Mouse (Mus musculus) forebrain, postnatal 0 days (tissue): ENCODE measurements around the gene Coil. TPM values are rescaled to one million over a fixed set of nuclear protein-coding genes. Genes with fewer than 3 reads are reported as not detected.

Source experiments
- ATAC-seq: fragments of 200-750 bp; cut with Nextera tagmentation; 2 replicates; pipeline ENCODE4 v1.8.0; 2017; ENCODE audit warnings: mild to moderate bottlenecking, moderate library complexity
- DNase-seq: peaks from one replicate; pipeline ENCODE4 v3.0.0-alpha.2; 2015
- H3K27ac ChIP-seq: fragments of 300-500 bp; sonication (generic); 2 replicates; pipeline ENCODE4 v1.5.1; 2014; ENCODE audit warnings: low read depth, mild to moderate bottlenecking, antibody characterized with exemption, low read length, moderate library complexity, mixed read lengths
- H3K27me3 ChIP-seq: fragments of 300-500 bp; sonication (generic); 2 replicates; pipeline ENCODE4 v1.6.1; 2014; ENCODE audit warnings: mild to moderate bottlenecking, low read length, mixed read lengths; ENCODE audit not compliant: insufficient read depth
- H3K36me3 ChIP-seq: fragments of 300-500 bp; sonication (generic); 2 replicates; pipeline ENCODE4 v1.6.1; 2014; ENCODE audit warnings: mild to moderate bottlenecking, moderate library complexity; ENCODE audit not compliant: insufficient read depth
- H3K4me1 ChIP-seq: fragments of 300-500 bp; sonication (generic); 2 replicates; pipeline ENCODE4 v1.6.1; 2014; ENCODE audit warnings: antibody characterized with exemption; ENCODE audit not compliant: insufficient read depth
- H3K4me2 ChIP-seq: fragments of 300-500 bp; sonication (generic); 2 replicates; pipeline ENCODE4 v1.6.1; 2014; ENCODE audit warnings: low read depth, mild to moderate bottlenecking, moderate library complexity
- H3K4me3 ChIP-seq: fragments of 300-500 bp; sonication (generic); 2 replicates; pipeline ENCODE4 v1.5.1; 2014; ENCODE audit warnings: low read depth, low read length, mixed read lengths
- H3K9ac ChIP-seq: fragments of 300-500 bp; sonication (generic); 2 replicates; pipeline ENCODE4 v1.6.1; 2014; ENCODE audit warnings: mild to moderate bottlenecking
- H3K9me3 ChIP-seq: fragments of 300-500 bp; sonication (generic); 2 replicates; pipeline ENCODE4 v1.6.1; 2016; ENCODE audit warnings: low read length
- CTCF ChIP-seq: sonication (generic); IDR thresholded peaks from 2 replicates; pipeline ENCODE4 v1.5.1; 2016; ENCODE audit warnings: antibody characterized with exemption, control low read depth, low read depth
- WGBS: fragments of 180-500 bp; shearing (Covaris S2); extraction: QIAGEN DNeasy Blood & Tissue Kit; methylation state at CpG from one replicate; pipeline ENCODE4 v1.1.7; 2014; 5-methylcytosine and 5-hydroxymethylcytosine counted together
- polyA plus RNA-seq: library from polyadenylated mRNA; unstranded; fragments of >200 nt; fragmentation: Nextera tagmentation; extraction: Ambion mirVana; gene quantifications from 2 replicates; pipeline ENCODE4 v1.2.1, GENCODE M21; 2015
- total RNA-seq: library from RNA; depleted of rRNA; stranded (reverse); fragments of >200 nt; gene quantifications from 2 replicates; pipeline ENCODE4 v1.2.3, GENCODE M21; 2014

The Coil gene
- total and polyA plus RNA-seq, 2 experiments from 2014 or later, result 25.5 to 44.9 TPM

GRCm38 (mm10) chr11:88966881-88967361 lies 3.1 kb upstream of the Coil start, which contains the start of gene Elobl:
Gene Elobl, minus strand, starts transcription at chr11:88966931.
- no peak for ATAC-seq
- no peaks in the 10 kb centered on the region for H3K36me3 ChIP-seq
- no peak within 1 kb of the TSS for H3K27ac ChIP-seq
- TF ChIP-seq CTCF, result no peak
- no peaks in the 10 kb centered on the region for H3K4me1 ChIP-seq
- no peak for DNase-seq
- H3K4me2 ChIP-seq, result no peak within 1 kb of the TSS
- H3K27me3 ChIP-seq, result no peaks in the 10 kb centered on the region
- WGBS, result 95% methylated on average over 2 of the region's 3 CpGs
- H3K4me3 ChIP-seq, result no peak within 1 kb of the TSS
- no peak within 1 kb of the TSS for H3K9ac ChIP-seq
- H3K9me3 ChIP-seq, result no peaks in the 10 kb centered on the region

GRCm38 (mm10) chr11:88973776-88974701 lies 4.0 kb downstream of the Coil start:
- ATAC-seq, result peak; percentile 96
- no peaks in the 10 kb centered on the region for H3K4me1 ChIP-seq
- peak overlapping the region; percentile 73 for H3K4me2 ChIP-seq
- no peaks in the 10 kb centered on the region for H3K36me3 ChIP-seq
- peak; percentile 89 for TF ChIP-seq CTCF
- H3K27me3 ChIP-seq, result no peaks in the 10 kb centered on the region
- peak overlapping the region; percentile 64 for H3K4me3 ChIP-seq
- WGBS, result 1% methylated on average over 62 of the region's 62 CpGs
- H3K9ac ChIP-seq, result peak overlapping the region; percentile 79
- H3K27ac ChIP-seq, result peak overlapping the region; percentile 90
- H3K9me3 ChIP-seq, result no peaks in the 10 kb centered on the region
- DNase-seq, result peak; percentile 98

GRCm38 (mm10) chr11:88976320-88976719 lies 6.3 kb downstream of the Coil start:
- Histone ChIP-seq H3K36me3 (0 out of 2 replicates have a peak, but pooled peaks cover 3% of the 10 kb centered on the region), H3K4me2 (no peak overlapping the region), H3K9ac (no peak overlapping the region), H3K4me3 (no peak overlapping the region), H3K4me1 (no peaks in the 10 kb centered on the region), H3K27me3 (no peaks in the 10 kb centered on the region), H3K27ac (no peak overlapping the region), H3K9me3 (no peaks in the 10 kb centered on the region)
- TF ChIP-seq CTCF, result peak; percentile 54
- 90% methylated on average over 2 of the region's 2 CpGs for WGBS
- no peak for ATAC-seq
- no peak for DNase-seq

- ATAC-seq (no peak), DNase-seq (no peak)
- H3K27me3 ChIP-seq, result no peaks in the 10 kb centered on the region
- no peaks in the 10 kb centered on the region for H3K9me3 ChIP-seq
- no peak overlapping the region for H3K4me2 ChIP-seq
- no peak overlapping the region for H3K4me3 ChIP-seq
- H3K4me1 ChIP-seq, result no peaks in the 10 kb centered on the region
- no peak overlapping the region for H3K27ac ChIP-seq
- H3K9ac ChIP-seq, result no peak overlapping the region
- peaks cover 11% of the 10 kb centered on the region for H3K36me3 ChIP-seq
- TF ChIP-seq CTCF, result no peak
- WGBS, result 95% methylated on average over 5 of the region's 5 CpGs
These were observed 7.1 kb downstream of the Coil start for GRCm38 (mm10) chr11:88977188-88977587.

- Histone ChIP-seq H3K9me3 (no peaks in the 10 kb centered on the region), H3K9ac (no peak overlapping the region), H3K27ac (no peak overlapping the region), H3K4me3 (no peak overlapping the region), H3K27me3 (no peaks in the 10 kb centered on the region), H3K36me3 (peaks cover 43% of the 10 kb centered on the region), H3K4me2 (no peak overlapping the region), H3K4me1 (no peaks in the 10 kb centered on the region)
- 93% methylated on average over 8 of the region's 8 CpGs for WGBS
- no peak for DNase-seq
- ATAC-seq, result no peak
- no peak for TF ChIP-seq CTCF
These were observed 11.3 kb downstream of the Coil start for GRCm38 (mm10) chr11:88981337-88981736.

GRCm38 (mm10) chr11:88986616-88987015 lies 16.6 kb downstream of the Coil start:
- H3K4me2 ChIP-seq, result no peak overlapping the region
- 86% methylated on average over 10 of the region's 10 CpGs for WGBS
- no peaks in the 10 kb centered on the region for H3K9me3 ChIP-seq
- H3K9ac ChIP-seq, result no peak overlapping the region
- H3K36me3 ChIP-seq, result peaks cover 67% of the 10 kb centered on the region
- no peak overlapping the region for H3K4me3 ChIP-seq
- H3K4me1 ChIP-seq, result no peaks in the 10 kb centered on the region
- no peak overlapping the region for H3K27ac ChIP-seq
- DNase-seq (no peak), ATAC-seq (no peak)
- H3K27me3 ChIP-seq, result no peaks in the 10 kb centered on the region
- TF ChIP-seq CTCF, result no peak

GRCm38 (mm10) chr11:88988956-88989355 lies 18.9 kb downstream of the Coil start:
- no peaks in the 10 kb centered on the region for H3K27me3 ChIP-seq
- DNase-seq (no peak), ATAC-seq (no peak)
- no peaks in the 10 kb centered on the region for H3K4me1 ChIP-seq
- H3K27ac ChIP-seq, result no peak overlapping the region
- WGBS, result 77% methylated on average over 5 of the region's 5 CpGs
- H3K9me3 ChIP-seq, result no peaks in the 10 kb centered on the region
- H3K4me3 ChIP-seq, result no peak overlapping the region
- peaks cover 46% of the 10 kb centered on the region for H3K36me3 ChIP-seq
- H3K4me2 ChIP-seq, result no peak overlapping the region
- no peak overlapping the region for H3K9ac ChIP-seq
- no peak for TF ChIP-seq CTCF
